Mouse (Mus musculus): Measurements from ENCODE around the gene Lhpp.
A peak's percentile ranks its signal among the peaks of the same experiment; 100 is the strongest.

The Lhpp gene

DNA sequence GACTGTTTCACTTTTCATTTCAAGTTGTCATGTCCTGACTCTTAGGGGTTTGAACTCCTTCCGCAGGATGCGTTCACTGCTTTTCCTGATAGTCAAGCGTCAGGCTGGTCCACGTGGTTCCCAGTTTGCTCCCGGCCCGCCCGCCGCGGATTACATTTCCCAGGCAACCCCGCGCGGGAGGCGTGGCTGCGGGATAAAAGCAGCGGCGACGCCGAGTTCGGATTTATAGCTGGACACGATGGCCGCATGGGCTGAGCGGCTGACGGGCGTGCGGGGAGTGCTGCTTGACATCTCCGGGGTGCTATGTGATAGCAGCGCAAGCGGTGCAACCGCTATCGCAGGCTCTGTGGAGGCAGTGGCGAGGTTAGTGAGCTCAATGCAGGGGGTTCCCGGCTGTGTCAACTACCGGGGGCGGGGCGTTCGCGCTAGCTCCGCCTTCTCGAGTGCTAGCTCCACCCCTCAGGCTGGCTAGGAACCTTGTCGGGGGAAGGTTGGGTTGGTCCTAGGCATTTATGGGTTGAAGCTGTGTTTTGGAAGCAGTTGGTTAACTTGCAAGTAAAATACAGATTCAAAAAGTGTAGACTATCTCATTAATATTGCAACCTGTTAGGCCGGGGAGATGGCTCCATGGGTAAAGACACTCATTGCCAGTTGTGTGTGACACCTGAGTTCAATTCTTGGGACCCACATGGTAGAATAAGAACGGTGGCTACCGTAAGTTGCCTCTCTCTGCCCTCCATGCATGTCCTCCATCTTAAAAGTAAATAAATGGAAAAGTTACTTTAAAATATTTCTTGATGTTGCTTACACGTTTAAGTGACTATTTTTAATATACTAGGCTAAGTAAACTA is at the start of gene Lhpp:
TSS of gene Lhpp (plus strand) at position 171 of the 851 bp plus-strand sequence.
- DNase-seq (ENCODE audit: extremely low spot score) = peak; percentile 92

DNA sequence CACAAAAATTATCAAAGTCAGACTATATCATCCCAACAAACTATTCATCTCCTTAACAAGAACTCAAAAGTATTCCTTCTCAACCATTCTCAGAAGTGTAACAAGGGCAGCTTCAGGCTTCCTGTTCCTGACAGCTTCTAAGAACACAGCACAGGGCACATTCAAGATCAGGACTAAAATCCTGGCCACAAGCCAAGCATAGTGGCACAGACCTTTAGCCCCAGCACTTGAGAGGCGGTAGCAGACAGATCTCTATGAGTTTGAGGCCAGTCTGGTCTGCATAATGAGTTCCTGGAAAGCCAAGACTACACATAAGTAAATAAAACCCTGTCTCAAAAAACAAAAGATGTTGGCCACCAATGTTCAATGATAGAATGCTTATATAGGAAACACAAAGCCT is 44.6 kb upstream of the Lhpp start:
- DNase-seq (ENCODE audit: extremely low spot score) = no peak

DNA sequence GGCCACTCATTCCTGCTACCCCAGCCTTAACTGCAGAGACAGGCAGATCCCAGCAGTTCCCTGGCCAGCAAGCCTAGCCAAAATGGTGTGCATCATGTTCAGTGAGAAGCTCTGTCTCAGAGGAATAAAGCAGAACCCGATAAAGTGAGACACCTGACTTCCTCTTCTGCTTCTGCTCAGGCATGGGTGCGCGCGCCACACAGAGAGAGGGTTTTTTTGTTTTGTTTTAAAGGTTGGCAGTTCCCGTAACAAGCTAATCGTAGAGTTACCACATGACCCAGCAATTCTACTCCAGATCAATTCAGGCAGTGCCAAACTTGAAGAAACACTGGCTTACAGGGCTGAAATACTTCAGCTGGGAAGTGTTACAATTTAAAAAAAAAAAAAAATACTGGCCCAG is 41.6 kb upstream of the Lhpp start:
- no peak for DNase-seq (ENCODE audit: extremely low spot score)

DNA sequence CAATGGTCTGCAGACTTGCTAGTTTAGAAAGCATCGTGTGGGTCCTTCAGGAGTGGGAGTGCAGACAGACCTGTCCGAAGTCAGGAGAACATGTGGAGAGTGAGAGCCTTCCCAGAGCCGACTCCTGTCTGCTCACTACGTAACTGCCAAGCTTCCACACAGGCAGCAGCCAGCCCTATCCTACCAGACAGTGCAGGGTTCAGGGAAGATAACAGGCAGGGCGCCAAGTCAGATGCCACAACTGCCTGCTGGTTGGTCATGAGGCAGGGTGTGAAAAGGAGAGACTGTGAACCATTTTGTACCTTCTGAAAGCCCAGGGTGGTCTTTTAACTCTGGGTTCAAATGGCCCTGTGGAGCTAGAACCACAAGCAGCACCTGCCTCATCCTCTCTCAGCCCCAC is 40.4 kb upstream of the Lhpp start:
- DNase-seq (ENCODE audit: extremely low spot score) = no peak

DNA sequence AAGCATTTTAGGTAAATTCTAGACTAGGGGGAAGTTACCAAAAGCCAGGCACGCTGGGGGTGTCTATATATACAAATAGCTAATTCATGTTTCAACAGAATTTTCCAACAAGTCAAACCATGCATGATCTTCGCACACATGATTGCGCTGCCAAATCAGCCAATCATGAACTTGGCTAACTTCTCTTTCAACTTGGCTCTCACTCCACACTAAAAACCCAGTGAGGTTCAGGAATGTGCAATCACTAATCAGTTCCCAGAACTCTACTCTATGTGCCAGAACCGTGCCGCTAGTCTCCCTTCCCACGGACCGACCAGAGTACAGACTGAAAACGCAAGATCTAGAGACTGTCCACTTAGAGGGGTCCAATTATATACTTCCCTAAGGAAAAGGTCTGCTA is 39.0 kb upstream of the Lhpp start:
- DNase-seq (ENCODE audit: extremely low spot score) = no peak

DNA sequence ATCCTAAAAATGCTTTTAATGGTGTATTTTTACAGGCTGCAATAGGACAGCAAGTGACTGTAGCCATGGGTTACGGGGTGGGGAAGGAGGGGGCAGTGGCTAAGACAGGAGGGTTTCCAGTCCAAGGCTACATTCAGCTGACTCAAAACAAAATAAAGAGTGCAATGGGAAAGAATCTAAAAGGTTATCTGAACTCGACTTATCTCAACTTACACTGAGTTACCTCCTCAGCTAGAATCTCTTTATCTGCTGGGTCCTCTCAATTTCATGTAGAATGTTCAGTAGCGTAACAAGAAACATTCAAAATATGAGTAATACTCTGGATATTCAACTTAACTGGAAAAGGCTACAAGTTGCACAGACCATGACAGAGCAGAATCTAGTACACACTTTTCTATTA is 37.7 kb upstream of the Lhpp start:
- DNase-seq (ENCODE audit: extremely low spot score) = no peak

DNA sequence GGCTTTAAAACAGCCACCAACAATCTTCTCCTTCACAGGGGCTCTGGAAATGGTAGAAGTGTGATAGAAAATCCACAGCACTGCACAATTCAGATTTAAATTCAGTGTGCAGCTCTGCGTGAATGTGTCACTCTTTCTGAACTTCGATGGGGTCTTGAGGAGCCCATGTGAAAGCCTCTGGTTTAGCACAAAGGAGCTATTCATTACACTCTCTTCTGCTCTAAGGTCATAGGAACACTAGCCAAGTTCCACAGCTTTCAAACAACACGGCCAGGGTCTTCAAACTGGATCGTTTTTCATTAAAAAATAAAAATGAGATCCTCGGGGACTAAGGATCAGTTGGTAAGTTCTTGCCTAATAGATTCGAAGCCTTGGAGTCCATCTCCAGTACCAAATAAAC is 37.2 kb upstream of the Lhpp start:
- DNase-seq (ENCODE audit: extremely low spot score) = no peak

DNA sequence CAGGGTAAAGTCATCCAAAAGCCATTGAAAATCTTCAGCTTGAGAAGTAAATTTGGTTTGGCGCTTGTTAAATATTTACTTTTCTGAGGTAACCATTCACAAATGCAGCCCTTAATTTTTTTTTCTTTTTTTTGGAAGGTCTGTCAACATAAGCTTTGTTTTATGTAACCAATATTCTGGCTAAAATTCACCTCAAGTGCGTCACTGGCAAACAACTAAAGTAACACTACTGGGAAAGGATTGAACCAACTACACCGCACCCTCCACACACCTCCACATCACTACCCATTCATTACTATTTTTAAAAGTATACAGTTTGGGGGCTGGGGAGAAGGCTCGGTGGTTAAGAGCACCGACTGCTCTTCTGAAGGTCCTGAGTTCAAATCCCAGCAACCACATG is 35.8 kb upstream of the Lhpp start:
- no peak for DNase-seq (ENCODE audit: extremely low spot score)

DNA sequence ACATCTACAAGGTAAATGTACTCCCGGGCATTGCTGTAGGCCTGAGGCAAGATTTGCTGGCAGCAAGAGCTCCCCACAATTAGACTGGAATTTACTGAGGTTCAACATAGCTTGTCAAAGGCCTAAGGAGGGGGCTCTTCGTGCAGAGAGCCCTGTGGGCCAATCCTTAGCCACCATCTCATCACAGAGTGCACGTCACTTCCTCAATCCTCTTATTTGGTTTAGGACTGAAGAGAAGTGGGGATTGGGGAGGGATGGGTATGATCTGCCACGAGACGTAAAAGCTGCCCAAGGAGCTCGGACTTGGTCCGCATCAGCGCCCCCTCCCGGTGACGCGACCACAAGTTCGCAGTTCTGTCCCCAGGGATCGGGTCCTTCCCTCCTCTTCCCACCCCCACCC is 34.8 kb upstream of the Lhpp start:
- DNase-seq (ENCODE audit: extremely low spot score) = peak; percentile 85

DNA sequence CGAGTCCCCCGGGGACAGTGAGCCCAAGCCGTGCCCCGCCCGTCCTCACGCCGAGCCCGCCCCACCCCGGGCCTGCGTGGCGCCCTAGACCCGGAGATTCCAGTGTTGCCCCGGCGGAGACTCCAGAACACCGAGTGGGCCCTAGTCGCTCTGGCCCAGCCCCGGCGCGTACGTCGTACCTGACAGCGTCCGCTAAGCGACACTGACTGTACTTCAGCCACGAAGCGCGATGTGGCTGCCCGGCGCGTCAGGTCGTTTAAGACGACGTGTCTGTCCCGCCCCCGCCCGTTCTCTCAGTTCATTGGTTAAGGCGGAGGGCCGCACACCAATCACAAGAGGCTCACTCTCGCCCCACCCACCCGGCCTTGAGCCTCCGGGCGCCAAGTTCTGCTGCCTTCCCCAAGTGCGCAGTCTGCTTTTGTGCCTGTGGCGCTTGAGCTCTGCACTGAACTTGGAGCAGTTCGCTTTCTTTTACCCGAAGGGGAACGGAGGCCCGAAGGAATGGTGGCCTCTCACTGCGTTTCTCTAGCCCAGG is 34.3 kb upstream of the Lhpp start, which contains the start of gene Oat:
TSS of gene Oat (minus strand) at position 283 of the 535 bp plus-strand sequence.
- peak; percentile 93 for DNase-seq (ENCODE audit: extremely low spot score)

DNA sequence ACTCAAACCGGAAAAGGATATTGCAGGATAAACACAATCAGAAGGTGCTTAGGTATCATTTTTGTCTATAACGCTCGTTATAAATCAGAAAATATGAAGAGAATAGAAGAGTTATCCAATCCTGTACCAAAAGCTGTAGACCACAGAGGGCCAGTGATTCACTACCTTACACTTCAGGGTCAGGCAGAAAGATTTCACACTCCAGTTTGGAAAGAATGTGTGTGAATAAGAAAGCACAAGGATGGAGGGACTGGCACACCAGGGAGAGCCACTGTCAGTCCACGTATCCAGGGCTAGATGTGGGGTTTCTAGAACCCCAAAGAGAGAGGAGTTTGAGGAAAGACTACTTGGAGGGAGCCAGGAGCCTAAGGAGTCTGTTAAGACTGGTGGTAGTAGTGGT is 33.5 kb upstream of the Lhpp start:
- no peak for DNase-seq (ENCODE audit: extremely low spot score)

DNA sequence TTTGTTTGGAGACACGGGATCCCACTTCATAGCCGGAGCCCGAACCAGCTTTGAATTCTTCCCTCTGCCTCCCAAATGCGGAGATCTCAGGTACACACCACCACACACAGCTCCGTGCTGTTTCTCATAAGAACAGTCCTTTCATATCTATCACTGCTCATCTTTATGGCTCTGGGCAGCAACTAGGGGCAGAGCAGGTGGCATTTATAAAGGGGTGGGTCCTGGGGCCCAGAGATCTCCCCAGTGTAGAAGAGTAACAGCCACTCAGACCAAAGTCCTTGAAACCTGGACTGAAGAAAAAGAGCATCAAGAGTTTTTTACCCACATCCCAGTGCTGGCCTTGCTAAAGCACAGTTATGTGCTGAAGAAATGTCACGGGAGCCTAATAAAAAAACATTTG is 29.9 kb upstream of the Lhpp start:
- DNase-seq (ENCODE audit: extremely low spot score) = no peak

DNA sequence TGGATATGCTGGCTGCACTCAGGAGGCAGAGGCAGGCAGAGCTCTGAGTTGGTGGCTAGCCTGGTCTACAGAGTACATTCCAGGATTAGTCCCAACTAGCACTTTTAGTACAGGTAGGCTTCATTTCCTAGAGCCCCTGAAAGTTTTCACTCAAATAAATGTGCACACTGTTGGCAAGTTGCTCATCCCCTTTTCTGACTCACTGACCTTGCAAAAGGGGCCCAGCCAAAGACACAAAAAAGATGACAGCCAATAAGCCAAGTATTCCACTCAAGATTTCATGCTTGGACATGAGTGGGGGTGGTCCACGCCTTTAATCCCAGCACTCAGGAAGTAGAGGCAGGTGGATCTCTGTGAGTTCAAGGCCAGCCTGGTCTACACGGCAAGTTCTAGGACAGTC is 29.0 kb upstream of the Lhpp start:
- DNase-seq (ENCODE audit: extremely low spot score) = no peak

DNA sequence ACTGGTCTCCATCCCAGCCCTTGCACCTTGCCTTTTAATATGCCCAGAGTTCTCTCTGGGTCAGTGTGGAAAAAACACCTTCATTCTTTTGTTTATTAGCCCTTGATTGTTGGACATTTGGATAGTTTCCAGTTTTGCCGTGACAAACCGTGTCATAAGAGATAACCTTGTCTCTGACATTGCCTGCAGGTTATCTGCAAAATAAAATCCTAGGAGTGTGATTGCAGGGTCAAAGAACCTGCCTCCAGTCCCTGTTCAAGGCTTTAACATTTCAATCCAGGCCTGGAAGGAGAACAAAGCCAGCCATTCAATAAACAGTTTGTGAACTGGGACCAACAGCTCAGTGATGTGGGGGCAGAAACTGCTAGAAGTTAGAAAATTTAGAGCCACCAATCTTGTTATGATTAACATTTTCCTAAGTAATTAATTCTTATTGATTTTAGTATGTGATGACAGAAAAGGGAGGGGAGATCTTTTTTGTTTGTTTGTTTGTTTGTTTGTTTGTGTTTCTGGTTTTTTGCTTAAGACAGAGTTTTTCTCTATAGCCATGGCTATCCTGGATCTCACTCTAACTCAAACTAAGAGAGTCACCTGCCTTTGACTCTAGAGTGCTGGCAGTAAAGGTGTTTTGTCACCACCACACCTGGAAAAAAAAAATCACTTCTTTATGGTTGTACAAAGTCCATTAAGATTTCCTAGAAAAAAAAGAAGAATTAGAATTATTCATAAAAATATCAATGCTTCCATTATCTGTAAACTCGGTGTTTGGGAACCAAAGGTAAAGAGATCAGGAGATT is 24.5 kb upstream of the Lhpp start:
- DNase-seq (ENCODE audit: extremely low spot score) = no peak

DNA sequence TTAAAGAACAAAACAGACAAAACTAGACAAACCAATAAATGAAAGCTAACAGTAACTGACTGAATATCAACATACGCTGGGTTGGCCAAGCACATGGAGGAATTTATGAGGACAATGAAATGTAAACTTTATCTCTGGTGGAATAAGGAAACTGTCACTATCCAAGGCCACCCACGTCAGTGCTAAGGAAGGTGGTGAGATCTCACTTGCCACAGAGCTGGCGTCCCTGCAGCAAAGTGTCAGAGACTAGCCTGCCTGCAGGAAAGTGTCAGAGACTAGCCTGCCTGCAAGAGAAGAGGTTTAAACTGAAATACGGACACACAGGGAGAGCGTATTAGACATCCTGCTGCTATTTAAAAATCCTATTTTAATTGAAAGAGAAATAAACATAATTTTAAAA is 23.3 kb upstream of the Lhpp start:
- DNase-seq (ENCODE audit: extremely low spot score) = no peak

DNA sequence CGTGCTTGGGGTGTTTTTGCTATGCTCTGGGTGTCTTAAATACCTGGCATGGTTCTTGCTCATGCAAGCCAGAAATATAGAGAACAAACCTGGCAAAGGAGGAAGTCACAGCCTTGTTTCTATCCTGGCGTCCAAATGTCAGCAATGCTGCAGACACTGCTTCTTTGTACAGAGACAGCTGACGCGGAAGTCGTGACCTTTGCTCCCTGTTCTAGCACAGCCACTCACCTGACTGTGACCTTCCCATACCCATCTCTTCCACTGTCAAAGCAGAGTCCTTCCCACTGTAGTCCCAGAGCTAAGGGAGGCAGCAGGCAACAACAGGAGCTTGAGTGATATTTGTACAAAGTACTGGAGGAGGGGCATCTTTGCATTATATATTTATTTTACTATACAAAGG is 20.8 kb upstream of the Lhpp start:
- DNase-seq (ENCODE audit: extremely low spot score) = no peak

DNA sequence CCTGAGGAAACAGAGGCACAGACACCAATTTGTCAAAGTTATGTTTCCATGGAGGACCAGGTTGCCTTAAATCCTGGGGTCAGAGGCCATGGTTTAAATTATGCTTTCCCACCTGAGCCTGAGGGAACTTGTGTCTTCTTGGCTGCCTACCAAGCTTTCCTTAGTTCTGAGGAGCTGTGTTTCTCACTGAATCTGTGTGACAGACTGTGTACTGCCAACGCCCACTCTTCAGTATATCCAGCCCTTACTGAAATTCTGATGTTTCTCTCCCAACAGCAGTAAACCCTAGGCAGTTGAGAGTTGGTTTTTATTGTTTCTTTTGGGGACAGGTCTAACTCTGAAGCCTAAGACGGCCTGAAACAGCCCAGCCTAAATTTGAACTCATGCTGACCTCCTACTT is 16.7 kb upstream of the Lhpp start:
- DNase-seq (ENCODE audit: extremely low spot score) = no peak

DNA sequence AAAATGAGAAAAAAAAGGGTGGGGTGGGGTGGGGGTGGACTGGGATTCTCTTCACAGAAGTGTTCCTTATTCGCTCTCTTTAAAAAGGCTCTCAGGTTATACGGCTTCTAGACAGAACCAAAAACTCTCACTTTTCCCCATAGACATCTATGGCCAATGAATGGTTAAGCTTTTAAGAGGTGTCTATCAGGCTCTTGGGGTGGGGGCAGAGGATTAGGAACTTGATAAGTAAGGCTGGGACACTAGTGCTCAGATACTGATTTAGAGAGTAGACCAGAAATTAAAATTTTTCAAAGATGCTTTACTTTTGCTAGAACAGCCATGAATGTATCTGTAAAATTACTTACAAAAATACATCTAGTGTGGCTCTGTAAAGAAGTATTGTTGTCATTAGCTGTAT is 16.1 kb upstream of the Lhpp start:
- DNase-seq (ENCODE audit: extremely low spot score) = no peak

DNA sequence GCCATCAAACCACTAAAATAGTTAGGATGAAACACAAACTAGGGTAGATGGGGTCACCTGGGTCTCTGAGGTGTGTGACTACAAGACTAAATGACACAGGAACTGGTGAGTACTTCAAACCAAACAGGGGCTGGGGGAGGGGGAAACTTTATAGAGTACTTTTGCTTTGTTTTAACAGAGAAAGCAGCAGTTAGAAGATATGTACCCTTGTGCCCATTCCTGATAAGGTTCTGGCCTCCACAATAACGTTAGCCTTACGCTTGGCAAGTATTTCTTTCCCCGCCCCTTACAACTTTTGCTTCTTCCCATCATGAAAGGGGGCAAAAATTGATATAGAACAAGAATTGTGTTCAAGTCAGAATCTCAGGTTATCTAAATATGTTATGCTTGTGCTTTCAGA is 14.7 kb upstream of the Lhpp start:
- DNase-seq (ENCODE audit: extremely low spot score) = no peak

DNA sequence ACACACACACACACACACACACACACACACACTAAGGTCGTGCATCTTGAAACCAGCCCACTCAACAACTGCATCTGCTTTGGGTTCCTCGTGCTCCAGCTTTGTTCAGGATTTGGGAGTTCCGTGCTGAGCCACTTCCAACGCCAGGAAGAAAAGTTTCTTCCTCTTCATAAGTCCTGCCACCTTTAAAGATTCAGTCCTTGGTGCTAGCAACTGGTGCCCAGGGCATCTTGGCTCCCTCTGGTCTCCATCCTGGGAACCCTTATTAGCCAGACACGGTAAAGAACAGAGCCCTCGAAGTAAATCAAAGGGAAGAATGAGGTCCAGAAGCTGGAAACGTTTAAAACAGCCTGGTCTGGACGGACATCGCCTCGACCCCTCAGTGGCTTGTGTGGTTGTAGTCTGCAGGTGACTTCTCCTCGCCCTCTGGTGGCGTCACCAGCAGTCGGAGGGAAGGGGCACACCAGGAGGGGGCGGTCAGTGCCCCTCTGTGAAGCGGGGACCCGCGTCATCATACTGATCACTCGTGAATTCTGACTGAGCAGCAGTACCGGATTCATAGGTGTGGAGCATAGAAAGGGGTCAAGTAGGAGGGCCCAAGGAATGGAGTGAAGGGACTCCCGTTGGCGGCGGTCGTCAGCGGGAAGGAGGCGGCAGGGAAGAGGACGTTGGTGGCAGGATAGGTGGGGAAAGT is 13.7 kb upstream of the Lhpp start:
- DNase-seq (ENCODE audit: extremely low spot score) = no peak

DNA sequence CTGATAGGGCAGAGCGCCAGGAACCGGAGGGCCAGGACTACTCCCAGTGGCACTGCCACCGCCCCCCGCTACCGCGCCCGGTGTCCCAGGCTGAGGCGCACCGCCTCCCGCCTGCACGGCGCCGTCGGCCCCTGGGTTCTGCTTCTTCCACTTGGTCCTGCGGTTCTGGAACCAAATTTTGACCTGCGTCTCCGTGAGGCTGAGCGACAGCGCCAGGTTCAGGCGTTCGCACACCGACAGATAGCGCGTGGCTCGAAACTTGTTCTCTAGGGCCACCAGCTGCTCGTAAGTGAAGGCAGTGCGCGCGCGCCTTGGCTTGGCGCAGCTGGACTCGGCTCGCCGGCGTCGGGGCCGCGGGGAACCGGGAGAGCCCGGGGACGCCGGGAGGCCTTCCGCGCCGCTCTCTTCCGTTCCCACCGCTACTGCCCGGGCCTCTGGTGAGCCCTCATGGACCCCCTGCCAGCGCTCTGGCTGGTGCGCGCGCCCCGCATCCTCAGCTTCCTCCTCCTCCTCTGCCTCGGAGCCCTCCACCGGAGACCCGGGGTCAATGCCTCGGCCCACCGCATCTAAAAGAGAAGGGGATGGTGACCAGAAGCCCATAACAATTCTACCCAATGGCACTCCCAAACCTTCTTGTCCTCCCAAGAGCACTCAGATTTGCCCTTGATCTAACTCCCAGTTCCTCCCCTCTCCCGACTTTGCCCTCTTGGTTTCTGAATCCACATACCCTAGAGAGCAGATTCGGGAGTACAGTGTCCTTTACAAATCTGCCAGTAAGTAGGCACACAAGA is 13.0 kb upstream of the Lhpp start:
- peak; percentile 52 for DNase-seq (ENCODE audit: extremely low spot score)

Data from embryo, embryonic 9.5 days (tissue).